Mouse (Mus musculus): ENCODE data around the gene Tssk3. TPM values are rescaled to one million over a fixed set of nuclear protein-coding genes. Genes with fewer than 3 reads are reported as not detected.
"Not testable (repeated sequence)": the region's sequence is repeated elsewhere in the genome, so short reads cannot be mapped to it uniquely, and the experiment has no call there.

Tssk3 gene
- polyA plus RNA-seq (2014; fragmentation: Nextera tagmentation; extraction: Ambion mirVana): not detected in 2 replicates

DNA sequence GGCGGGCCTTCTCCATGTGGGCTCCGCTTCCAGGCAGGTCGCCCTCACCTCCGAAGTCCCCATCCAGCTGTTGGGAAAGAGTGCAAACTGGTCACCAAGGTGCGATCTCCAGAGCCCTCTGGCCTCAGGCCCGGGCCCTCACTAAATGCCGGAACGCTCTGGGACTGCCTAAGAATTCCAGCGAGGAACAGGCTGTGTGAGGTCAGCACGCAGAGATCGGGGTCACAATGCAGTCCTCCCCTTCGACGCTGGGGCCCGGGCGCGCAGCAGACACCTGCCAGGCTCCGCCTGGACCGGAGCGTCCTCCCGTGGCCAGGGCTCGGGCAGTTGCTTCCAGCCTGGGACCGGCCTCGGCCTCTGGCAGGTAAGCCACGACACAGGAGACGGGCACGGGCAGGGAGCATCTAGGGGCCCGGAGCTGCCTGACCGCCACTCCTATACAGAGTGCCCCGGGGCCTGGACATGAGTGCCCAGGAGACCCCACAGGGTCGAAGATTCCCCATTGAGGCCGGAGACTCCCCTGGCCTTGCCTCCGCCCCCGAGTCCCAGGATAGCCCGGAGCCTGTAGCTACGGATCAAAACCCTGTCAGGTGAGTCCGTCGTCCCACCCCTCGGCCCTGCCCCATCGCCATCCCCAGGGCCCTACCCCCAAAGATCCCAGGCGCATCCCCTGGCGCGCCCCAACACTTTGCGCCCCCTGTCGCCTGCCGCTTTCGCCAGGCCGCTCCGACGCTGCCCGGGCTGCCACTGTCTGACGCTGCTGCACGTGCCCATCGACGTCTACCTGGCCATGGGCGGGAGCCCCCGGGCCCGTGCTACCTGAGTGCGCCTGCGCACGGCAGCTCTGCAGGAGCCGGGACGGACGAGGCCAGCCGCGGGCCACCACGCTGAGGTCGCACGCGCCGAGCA, at the start of gene Tssk3, which contains the start of gene Fam229a:
Gene Tssk3 (minus strand): TSS at position 51 of the 909 bp plus-strand sequence.
Gene Fam229a (plus strand): TSS at position 219 of the 909 bp plus-strand sequence.
- Histone ChIP-seq H3K4me1 (ENCODE audit: control insufficient read depth, insufficient read depth, low read length) (peaks cover 11% of the 10 kb centered on the region), H3K4me3 (ENCODE audit: low read depth, low read length) (peak within 1 kb of the TSS; percentile 27), H3K27ac (ENCODE audit: low read depth, low read length) (no peak within 1 kb of the TSS), H3K9ac (ENCODE audit: low read length) (peak within 1 kb of the TSS; percentile 31), H3K9me3 (ENCODE audit: control insufficient read depth, low read length) (no peaks in the 10 kb centered on the region), H3K4me2 (ENCODE audit: low read depth) (peak within 1 kb of the TSS; percentile 41), H3K36me3 (ENCODE audit: control insufficient read depth, insufficient read depth, low read length) (peaks cover 2% of the 10 kb centered on the region), H3K27me3 (ENCODE audit: control insufficient read depth, insufficient read depth, low read length) (peaks cover 15% of the 10 kb centered on the region)
- WGBS: 3% methylated on average over 67 of the region's 70 CpGs
- DNase-seq (ENCODE audit: low spot score) (peak; percentile 37), ATAC-seq (ENCODE audit: insufficient read depth, low FRiP score, low TSS enrichment) (no peak)

DNA sequence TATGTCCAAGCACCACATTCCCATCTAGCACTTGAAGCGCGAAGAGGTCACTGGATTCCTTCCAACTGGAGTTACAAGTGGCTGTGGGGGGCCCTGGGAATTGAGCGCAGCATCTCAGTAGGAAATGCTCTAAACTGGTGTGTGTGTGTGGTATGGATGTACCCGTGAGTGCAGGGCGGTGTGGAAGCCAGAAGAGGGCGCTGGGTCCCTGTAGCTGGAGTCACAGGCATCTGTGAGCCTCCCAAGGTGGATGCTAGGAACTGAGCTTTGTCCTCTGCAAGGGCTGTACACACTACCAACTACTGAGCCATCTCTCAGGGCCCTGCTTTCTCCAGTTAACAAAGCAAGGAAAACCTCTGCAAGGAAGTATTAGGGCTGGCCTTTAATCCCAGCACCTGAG, 49.2 kb upstream of the Tssk3 start:
- H3K4me1 ChIP-seq (ENCODE audit: control insufficient read depth, insufficient read depth, low read length): peaks cover 10% of the 10 kb centered on the region
- DNase-seq (ENCODE audit: low spot score) (no peak), ATAC-seq (ENCODE audit: insufficient read depth, low FRiP score, low TSS enrichment) (no peak)
- no peak overlapping the region for H3K27ac ChIP-seq (ENCODE audit: low read depth, low read length)
- H3K27me3 ChIP-seq (ENCODE audit: control insufficient read depth, insufficient read depth, low read length): no peaks in the 10 kb centered on the region
- no peaks in the 10 kb centered on the region for H3K9me3 ChIP-seq (ENCODE audit: control insufficient read depth, low read length)
- no peak overlapping the region for H3K4me3 ChIP-seq (ENCODE audit: low read depth, low read length)
- no peak overlapping the region for H3K4me2 ChIP-seq (ENCODE audit: low read depth)
- H3K36me3 ChIP-seq (ENCODE audit: control insufficient read depth, insufficient read depth, low read length): peaks cover 5% of the 10 kb centered on the region
- H3K9ac ChIP-seq (ENCODE audit: low read length): no peak overlapping the region; the same call in 1 of the 2 replicates
- WGBS: 89% methylated on average over 6 of the region's 6 CpGs

DNA sequence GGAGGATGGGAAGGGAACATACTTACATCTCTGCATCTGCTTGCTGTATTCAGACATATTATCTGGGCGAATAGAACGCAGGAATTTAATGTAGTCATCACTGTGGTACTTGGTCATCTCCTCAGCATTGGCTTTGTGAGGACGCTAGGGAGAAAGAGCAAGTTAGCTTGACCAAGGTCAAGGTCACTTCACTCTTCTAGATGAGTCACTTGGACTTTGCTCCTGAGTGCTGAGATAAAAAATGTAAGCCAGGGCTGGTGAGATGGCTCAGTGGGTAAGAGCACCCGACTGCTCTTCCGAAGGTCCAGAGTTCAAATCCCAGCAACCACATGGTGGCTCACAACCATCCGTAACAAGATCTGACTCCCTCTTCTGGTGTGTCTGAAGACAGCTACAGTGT, 38.1 kb upstream of the Tssk3 start:
- not testable (repeated sequence) for H3K9me3 ChIP-seq (ENCODE audit: control insufficient read depth, low read length); H3K27ac ChIP-seq (ENCODE audit: low read depth, low read length); H3K27me3 ChIP-seq (ENCODE audit: control insufficient read depth, insufficient read depth, low read length); H3K4me2 ChIP-seq (ENCODE audit: low read depth); H3K9ac ChIP-seq (ENCODE audit: low read length); H3K4me3 ChIP-seq (ENCODE audit: low read depth, low read length); ATAC-seq (ENCODE audit: insufficient read depth, low FRiP score, low TSS enrichment); DNase-seq (ENCODE audit: low spot score); H3K4me1 ChIP-seq (ENCODE audit: control insufficient read depth, insufficient read depth, low read length)
- peaks cover 29% of the 10 kb centered on the region for H3K36me3 ChIP-seq (ENCODE audit: control insufficient read depth, insufficient read depth, low read length)
- 93% methylated on average over 5 of the region's 6 CpGs for WGBS

DNA sequence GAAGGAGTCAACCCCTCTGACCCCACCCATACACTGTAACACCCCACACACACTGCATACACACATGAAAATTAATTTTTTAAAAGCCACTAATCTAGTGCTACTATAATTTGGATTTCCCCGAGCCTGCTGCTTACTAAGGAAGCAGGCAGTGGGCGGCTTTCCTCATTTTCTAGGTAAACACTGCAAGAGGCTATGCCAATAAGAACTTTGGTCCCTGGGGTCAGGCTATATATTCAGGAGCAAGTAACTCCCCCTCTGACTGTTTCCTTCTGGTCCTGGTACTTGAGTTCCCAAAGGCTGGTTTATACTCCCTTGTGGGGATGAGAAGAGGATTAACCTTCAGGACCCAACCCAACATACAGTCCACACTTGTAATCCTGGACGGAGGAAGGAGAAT, 35.1 kb upstream of the Tssk3 start:
- WGBS: 88% methylated on average over 3 of the region's 3 CpGs
- Histone ChIP-seq H3K9ac (ENCODE audit: low read length) (no peak overlapping the region), H3K9me3 (ENCODE audit: control insufficient read depth, low read length) (no peaks in the 10 kb centered on the region), H3K27me3 (ENCODE audit: control insufficient read depth, insufficient read depth, low read length) (no peaks in the 10 kb centered on the region), H3K4me2 (ENCODE audit: low read depth) (no peak overlapping the region), H3K27ac (ENCODE audit: low read depth, low read length) (no peak overlapping the region), H3K4me1 (ENCODE audit: control insufficient read depth, insufficient read depth, low read length) (no peaks in the 10 kb centered on the region), H3K36me3 (ENCODE audit: control insufficient read depth, insufficient read depth, low read length) (peaks cover 40% of the 10 kb centered on the region), H3K4me3 (ENCODE audit: low read depth, low read length) (no peak overlapping the region)
- ATAC-seq (ENCODE audit: insufficient read depth, low FRiP score, low TSS enrichment): no peak
- DNase-seq (ENCODE audit: low spot score): no peak

DNA sequence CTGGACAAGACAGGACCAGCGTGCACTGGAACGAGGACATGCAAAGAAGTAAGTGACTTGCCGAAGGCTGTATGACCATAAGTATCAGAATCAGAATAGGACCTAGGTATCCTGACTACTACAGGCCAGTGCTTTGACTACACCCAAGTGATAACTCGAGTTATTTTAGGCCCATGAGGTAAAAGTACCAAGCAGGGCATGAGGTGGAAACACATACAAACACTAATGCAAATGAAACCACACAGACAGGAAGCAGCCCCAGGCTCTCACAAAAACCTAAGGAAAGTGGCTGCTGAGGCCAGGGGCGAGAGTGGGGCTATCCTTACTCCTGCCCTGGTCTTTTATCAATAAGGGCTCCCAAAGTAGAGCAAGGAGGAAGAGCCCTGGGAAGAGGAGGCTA, 34.5 kb upstream of the Tssk3 start:
- H3K9ac ChIP-seq (ENCODE audit: low read length): no peak overlapping the region
- H3K27ac ChIP-seq (ENCODE audit: low read depth, low read length): no peak overlapping the region
- ATAC-seq (ENCODE audit: insufficient read depth, low FRiP score, low TSS enrichment) (no peak), DNase-seq (ENCODE audit: low spot score) (no peak)
- H3K4me3 ChIP-seq (ENCODE audit: low read depth, low read length): no peak overlapping the region
- WGBS: 97% methylated on average over 5 of the region's 5 CpGs
- H3K4me2 ChIP-seq (ENCODE audit: low read depth): no peak overlapping the region
- no peaks in the 10 kb centered on the region for H3K9me3 ChIP-seq (ENCODE audit: control insufficient read depth, low read length)
- H3K27me3 ChIP-seq (ENCODE audit: control insufficient read depth, insufficient read depth, low read length): no peaks in the 10 kb centered on the region
- peaks cover 38% of the 10 kb centered on the region for H3K36me3 ChIP-seq (ENCODE audit: control insufficient read depth, insufficient read depth, low read length)
- no peaks in the 10 kb centered on the region for H3K4me1 ChIP-seq (ENCODE audit: control insufficient read depth, insufficient read depth, low read length)

DNA sequence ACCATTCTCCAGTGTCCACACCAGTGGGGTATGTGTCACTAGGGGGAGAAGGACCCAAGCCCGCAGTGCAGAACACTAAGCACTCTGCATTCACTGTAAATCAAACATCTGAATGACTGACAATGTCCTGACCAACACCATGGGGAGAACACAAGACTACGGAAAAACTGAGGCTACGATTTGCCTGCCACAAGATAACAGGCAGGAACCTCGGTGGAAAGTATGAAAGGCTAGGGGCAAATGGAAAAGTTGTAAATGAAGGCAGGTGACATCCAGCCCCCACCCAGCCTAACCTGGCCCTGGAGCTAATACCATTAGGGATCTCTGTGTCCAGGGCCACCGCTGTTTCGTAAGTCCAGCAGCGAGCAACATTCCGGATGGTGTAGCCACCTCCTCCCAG, 27.7 kb upstream of the Tssk3 start:
- no peak overlapping the region for H3K4me2 ChIP-seq (ENCODE audit: low read depth)
- H3K27me3 ChIP-seq (ENCODE audit: control insufficient read depth, insufficient read depth, low read length): no peaks in the 10 kb centered on the region
- H3K27ac ChIP-seq (ENCODE audit: low read depth, low read length): no peak overlapping the region
- no peak for DNase-seq (ENCODE audit: low spot score)
- peaks cover 3% of the 10 kb centered on the region; the same call in 1 of the 2 replicates for H3K4me1 ChIP-seq (ENCODE audit: control insufficient read depth, insufficient read depth, low read length)
- H3K9ac ChIP-seq (ENCODE audit: low read length): no peak overlapping the region
- H3K36me3 ChIP-seq (ENCODE audit: control insufficient read depth, insufficient read depth, low read length): peaks cover 26% of the 10 kb centered on the region
- 94% methylated on average over 8 of the region's 8 CpGs for WGBS
- ATAC-seq (ENCODE audit: insufficient read depth, low FRiP score, low TSS enrichment): no peak
- no peak overlapping the region for H3K4me3 ChIP-seq (ENCODE audit: low read depth, low read length)
- H3K9me3 ChIP-seq (ENCODE audit: control insufficient read depth, low read length): no peaks in the 10 kb centered on the region

DNA sequence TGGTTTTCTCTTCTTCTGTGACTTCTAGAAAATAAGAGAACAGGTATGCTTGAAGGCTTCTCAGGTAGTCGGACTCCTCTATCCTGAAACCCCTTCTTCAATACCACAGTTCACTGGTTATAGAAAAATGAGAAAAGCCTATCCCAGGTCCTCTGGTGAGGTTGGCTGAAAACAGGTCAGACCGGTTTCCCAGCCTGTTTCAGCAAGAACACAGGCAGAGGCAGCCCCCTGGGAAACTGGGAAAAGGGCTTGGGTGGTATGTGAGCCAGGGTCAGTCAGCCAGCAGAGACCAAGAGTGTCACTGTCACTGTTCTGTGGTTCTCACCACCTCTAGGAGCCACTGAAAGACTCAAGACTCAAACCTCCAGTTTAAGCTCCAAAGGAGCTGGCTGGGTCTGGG, 26.1 kb upstream of the Tssk3 start:
- ATAC-seq (ENCODE audit: insufficient read depth, low FRiP score, low TSS enrichment) (no peak), DNase-seq (ENCODE audit: low spot score) (no peak)
- H3K4me2 ChIP-seq (ENCODE audit: low read depth): no peak overlapping the region
- no peak overlapping the region for H3K4me3 ChIP-seq (ENCODE audit: low read depth, low read length)
- H3K4me1 ChIP-seq (ENCODE audit: control insufficient read depth, insufficient read depth, low read length): peaks cover 8% of the 10 kb centered on the region
- H3K9me3 ChIP-seq (ENCODE audit: control insufficient read depth, low read length): no peaks in the 10 kb centered on the region
- 52% methylated on average over 2 of the region's 2 CpGs for WGBS
- peaks cover 15% of the 10 kb centered on the region for H3K36me3 ChIP-seq (ENCODE audit: control insufficient read depth, insufficient read depth, low read length)
- H3K27ac ChIP-seq (ENCODE audit: low read depth, low read length): no peak overlapping the region
- H3K9ac ChIP-seq (ENCODE audit: low read length): no peak overlapping the region
- H3K27me3 ChIP-seq (ENCODE audit: control insufficient read depth, insufficient read depth, low read length): no peaks in the 10 kb centered on the region

DNA sequence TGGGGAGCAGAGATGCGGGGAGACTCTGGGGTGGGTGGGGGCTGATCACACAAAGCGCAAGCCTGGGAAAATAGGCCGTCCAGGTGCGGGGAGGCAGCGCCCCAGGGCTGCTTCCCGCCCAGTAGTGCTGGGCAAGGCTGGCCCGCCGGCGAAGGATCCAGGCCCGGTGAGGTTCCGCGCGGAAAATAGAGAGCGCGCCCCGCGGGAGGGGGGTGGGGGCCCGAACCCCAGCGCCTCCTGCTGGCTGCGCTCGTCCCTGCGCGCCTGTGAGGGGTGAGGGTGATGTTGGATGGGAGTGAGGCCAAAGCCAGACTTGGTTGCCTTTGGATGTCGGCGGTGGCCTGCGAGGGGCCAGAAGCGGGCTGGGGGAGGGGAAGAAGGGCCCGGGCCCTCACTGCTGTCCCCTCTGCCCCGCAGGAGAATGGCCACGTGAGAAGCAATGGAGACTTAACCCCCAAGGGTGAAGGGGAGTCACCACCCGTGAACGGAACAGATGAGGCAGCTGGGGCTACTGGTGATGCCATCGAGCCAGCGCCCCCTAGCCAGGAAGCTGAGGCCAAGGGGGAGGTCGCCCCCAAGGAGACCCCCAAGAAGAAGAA, 23.6 kb upstream of the Tssk3 start:
- Histone ChIP-seq H3K4me1 (ENCODE audit: control insufficient read depth, insufficient read depth, low read length) (peaks cover 23% of the 10 kb centered on the region), H3K9me3 (ENCODE audit: control insufficient read depth, low read length) (no peaks in the 10 kb centered on the region), H3K9ac (ENCODE audit: low read length) (peak overlapping the region; percentile 100), H3K36me3 (ENCODE audit: control insufficient read depth, insufficient read depth, low read length) (peaks cover 7% of the 10 kb centered on the region), H3K4me3 (ENCODE audit: low read depth, low read length) (peak overlapping the region; percentile 72), H3K27me3 (ENCODE audit: control insufficient read depth, insufficient read depth, low read length) (no peaks in the 10 kb centered on the region), H3K4me2 (ENCODE audit: low read depth) (peak overlapping the region; percentile 65), H3K27ac (ENCODE audit: low read depth, low read length) (peak overlapping the region; percentile 96)
- DNase-seq (ENCODE audit: low spot score) (peak; percentile 84), ATAC-seq (ENCODE audit: insufficient read depth, low FRiP score, low TSS enrichment) (peak; percentile 29)
- WGBS: under 1% methylated on average over 27 of the region's 35 CpGs
